Mouse (Mus musculus) embryo, embryonic 11 days (tissue): ENCODE measurements around the gene Krt1.

ENCODE experiments used
- DNase-seq: peaks from one replicate; pipeline ENCODE4 v3.0.0-alpha.2; 2015

Krt1 gene

GRCm38 (mm10) chr15:101803052-101803822 is 47.4 kb downstream of the Krt1 start:
- no peak for DNase-seq

- no peak for DNase-seq
These were observed 48.2 kb downstream of the Krt1 start, which contains the start of gene Krt73 for GRCm38 (mm10) chr15:101802296-101802835. Gene Krt73 (minus strand): TSS chr15:101802346.
